Mouse (Mus musculus) liver, embryonic 14.5 days (tissue): ENCODE measurements around the gene Gpx1.

ENCODE experiments used
- CTCF ChIP-seq: IDR thresholded peaks from 2 replicates; pipeline ENCODE4 v1.5.1; 2016; ENCODE audit warnings: antibody characterized with exemption, low read depth, control low read depth
- EP300 ChIP-seq: IDR thresholded peaks from 2 replicates; pipeline ENCODE4 v1.6.1; 2016; ENCODE audit warnings: antibody characterized with exemption, low read depth

DNA sequence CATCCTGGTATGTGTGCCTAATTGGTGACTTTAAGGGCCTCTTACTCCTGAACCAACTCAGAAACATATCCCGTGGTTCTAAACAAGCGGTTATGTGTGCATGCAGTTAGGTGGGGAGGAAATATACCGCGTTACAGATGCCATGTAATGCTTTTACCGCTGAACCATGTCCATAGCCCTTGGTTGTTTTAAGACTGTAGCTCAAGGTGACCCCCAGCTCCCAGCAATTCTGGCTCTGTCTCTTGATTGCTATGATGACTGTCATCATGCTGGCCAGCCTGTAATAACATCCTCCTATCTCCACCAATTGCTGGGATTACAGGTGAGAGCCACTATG is 2.4 kb downstream of the Gpx1 start:
- TF ChIP-seq CTCF (no peak), EP300 (no peak)
